Mouse (Mus musculus): ENCODE measurements around the gene Gm45208. TPM values are rescaled to one million over a fixed set of nuclear protein-coding genes. Genes with fewer than 3 reads are reported as not detected.
"Not testable (repeated sequence)": the region's sequence is repeated elsewhere in the genome, so short reads cannot be mapped to it uniquely, and the experiment has no call there.

Gm45208 gene
- polyA plus RNA-seq, 1 experiment from 2014 or later, result 0.36 TPM

- H3K9me3 ChIP-seq (replicated peaks), result no peaks in the 10 kb centered on the region
- H3K36me3 ChIP-seq, result no peaks in the 10 kb centered on the region
- no peaks in the 10 kb centered on the region for H3K27me3 ChIP-seq (ENCODE audit: low read depth, poor library complexity, severe bottlenecking)
- H3K27ac ChIP-seq (replicated peaks), result no peak overlapping the region
- no peak overlapping the region for H3K4me3 ChIP-seq
- DNase-seq (ENCODE audit: low spot score), result no peak
- 51% methylated on average over 4 of the region's 4 CpGs for WGBS
- H3K4me1 ChIP-seq, result no peaks in the 10 kb centered on the region
Measured at GRCm38 (mm10) chrX:7692862-7693261, 29.2 kb upstream of the Gm45208 start.

GRCm38 (mm10) chrX:7696520-7696919 lies 25.5 kb upstream of the Gm45208 start:
- Histone ChIP-seq H3K36me3 (peaks cover 29% of the 10 kb centered on the region), H3K9me3 (replicated peaks) (no peaks in the 10 kb centered on the region), H3K27me3 (ENCODE audit: low read depth, poor library complexity, severe bottlenecking) (no peaks in the 10 kb centered on the region), H3K27ac (replicated peaks) (no peak overlapping the region), H3K4me3 (peak overlapping the region; percentile 64), H3K4me1 (peaks cover 5% of the 10 kb centered on the region)
- DNase-seq (ENCODE audit: low spot score), result no peak
- 46% methylated on average over 6 of the region's 6 CpGs for WGBS

- 16% methylated on average over 33 of the region's 33 CpGs for WGBS
- H3K4me1 ChIP-seq, result peaks cover 5% of the 10 kb centered on the region
- peak within 1 kb of the TSS; percentile 64 for H3K4me3 ChIP-seq
- H3K27me3 ChIP-seq (ENCODE audit: low read depth, poor library complexity, severe bottlenecking), result no peaks in the 10 kb centered on the region
- peaks cover 33% of the 10 kb centered on the region for H3K36me3 ChIP-seq
- H3K27ac ChIP-seq (replicated peaks), result peak within 1 kb of the TSS; percentile 76
- no peaks in the 10 kb centered on the region for H3K9me3 ChIP-seq (replicated peaks)
- peak; percentile 79 for DNase-seq (ENCODE audit: low spot score)
Measured at GRCm38 (mm10) chrX:7696954-7697381, 25.1 kb upstream of the Gm45208 start, which contains the start of gene Gpkow. Gene Gpkow (plus strand): TSS chrX:7697131.

- Histone ChIP-seq H3K27ac (replicated peaks) (peak overlapping the region; percentile 75), H3K4me3 (peak overlapping the region; percentile 52)
- not testable (repeated sequence) for H3K4me1 ChIP-seq; DNase-seq (ENCODE audit: low spot score); H3K9me3 ChIP-seq (replicated peaks); H3K36me3 ChIP-seq; H3K27me3 ChIP-seq (ENCODE audit: low read depth, poor library complexity, severe bottlenecking)
- WGBS, result 30% methylated on average over 6 of the region's 12 CpGs
Measured at GRCm38 (mm10) chrX:7713764-7714134, 8.3 kb upstream of the Gm45208 start.

GRCm38 (mm10) chrX:7714135-7714899 lies 7.7 kb upstream of the Gm45208 start, which contains the start of gene Wdr45:
Gene Wdr45 (plus strand): TSS chrX:7714333.
- H3K27me3 ChIP-seq (ENCODE audit: low read depth, poor library complexity, severe bottlenecking); H3K36me3 ChIP-seq; H3K4me1 ChIP-seq; H3K9me3 ChIP-seq (replicated peaks): not testable (repeated sequence)
- 13% methylated on average over 53 of the region's 60 CpGs for WGBS
- DNase-seq (ENCODE audit: low spot score), result peak; percentile 89
- peak within 1 kb of the TSS; percentile 83 for H3K27ac ChIP-seq (replicated peaks)
- H3K4me3 ChIP-seq, result peak within 1 kb of the TSS; percentile 52

- WGBS, result 26% methylated on average over 1 of the region's 1 CpGs
- not testable (repeated sequence) for H3K27ac ChIP-seq (replicated peaks); H3K4me3 ChIP-seq; H3K27me3 ChIP-seq (ENCODE audit: low read depth, poor library complexity, severe bottlenecking); DNase-seq (ENCODE audit: low spot score); H3K4me1 ChIP-seq; H3K9me3 ChIP-seq (replicated peaks); H3K36me3 ChIP-seq
Measured at GRCm38 (mm10) chrX:7716058-7716457, 6.0 kb upstream of the Gm45208 start.

- DNase-seq (ENCODE audit: low spot score), result no peak
- WGBS, result 25% methylated on average over 11 of the region's 11 CpGs
- peak overlapping the region; percentile 94 for H3K27ac ChIP-seq (replicated peaks)
- H3K4me3 ChIP-seq, result peak overlapping the region; percentile 65
- H3K36me3 ChIP-seq, result peaks cover 29% of the 10 kb centered on the region
- H3K27me3 ChIP-seq (ENCODE audit: low read depth, poor library complexity, severe bottlenecking), result no peaks in the 10 kb centered on the region
- peaks cover 16% of the 10 kb centered on the region for H3K9me3 ChIP-seq (replicated peaks)
- peaks cover 5% of the 10 kb centered on the region for H3K4me1 ChIP-seq
Measured at GRCm38 (mm10) chrX:7722282-7722611, 202 bp downstream of the Gm45208 start.

GRCm38 (mm10) chrX:7722691-7723090 lies 646 bp downstream of the Gm45208 start:
- H3K9me3 ChIP-seq (replicated peaks), result peaks cover 16% of the 10 kb centered on the region
- peaks cover 31% of the 10 kb centered on the region for H3K36me3 ChIP-seq
- peaks cover 8% of the 10 kb centered on the region for H3K4me1 ChIP-seq
- peak overlapping the region; percentile 65 for H3K4me3 ChIP-seq
- 24% methylated on average over 4 of the region's 4 CpGs for WGBS
- H3K27ac ChIP-seq (replicated peaks), result no peak overlapping the region
- DNase-seq (ENCODE audit: low spot score), result no peak
- no peaks in the 10 kb centered on the region for H3K27me3 ChIP-seq (ENCODE audit: low read depth, poor library complexity, severe bottlenecking)

GRCm38 (mm10) chrX:7724135-7724534 lies 2.1 kb downstream of the Gm45208 start:
- no peak for DNase-seq (ENCODE audit: low spot score)
- Histone ChIP-seq H3K4me3 (no peak overlapping the region), H3K36me3 (peaks cover 31% of the 10 kb centered on the region), H3K27ac (replicated peaks) (no peak overlapping the region), H3K4me1 (peaks cover 11% of the 10 kb centered on the region), H3K27me3 (ENCODE audit: low read depth, poor library complexity, severe bottlenecking) (no peaks in the 10 kb centered on the region), H3K9me3 (replicated peaks) (peaks cover 19% of the 10 kb centered on the region)
- 90% methylated on average over 7 of the region's 7 CpGs for WGBS

- Histone ChIP-seq H3K27ac (replicated peaks) (no peak overlapping the region), H3K9me3 (replicated peaks) (peaks cover 19% of the 10 kb centered on the region), H3K4me3 (no peak overlapping the region), H3K4me1 (peaks cover 17% of the 10 kb centered on the region), H3K27me3 (ENCODE audit: low read depth, poor library complexity, severe bottlenecking) (no peaks in the 10 kb centered on the region), H3K36me3 (peaks cover 31% of the 10 kb centered on the region)
- no peak for DNase-seq (ENCODE audit: low spot score)
- 85% methylated on average over 12 of the region's 12 CpGs for WGBS
Measured at GRCm38 (mm10) chrX:7725841-7726240, 3.8 kb downstream of the Gm45208 start.

GRCm38 (mm10) chrX:7727176-7727575 lies 5.1 kb downstream of the Gm45208 start:
- Histone ChIP-seq H3K4me3 (no peak overlapping the region), H3K27me3 (ENCODE audit: low read depth, poor library complexity, severe bottlenecking) (no peaks in the 10 kb centered on the region), H3K9me3 (replicated peaks) (peaks cover 19% of the 10 kb centered on the region), H3K4me1 (peaks cover 17% of the 10 kb centered on the region), H3K36me3 (peaks cover 31% of the 10 kb centered on the region), H3K27ac (replicated peaks) (no peak overlapping the region)
- DNase-seq (ENCODE audit: low spot score), result no peak
- 92% methylated on average over 13 of the region's 13 CpGs for WGBS

- Histone ChIP-seq H3K9me3 (replicated peaks) (peaks cover 20% of the 10 kb centered on the region), H3K4me3 (peak within 1 kb of the TSS; percentile 58), H3K36me3 (peaks cover 31% of the 10 kb centered on the region), H3K4me1 (peaks cover 12% of the 10 kb centered on the region), H3K27me3 (ENCODE audit: low read depth, poor library complexity, severe bottlenecking) (no peaks in the 10 kb centered on the region), H3K27ac (replicated peaks) (peak within 1 kb of the TSS; percentile 81)
- DNase-seq (ENCODE audit: low spot score), result peak; percentile 77
- WGBS, result 21% methylated on average over 42 of the region's 42 CpGs
Measured at GRCm38 (mm10) chrX:7728215-7728921, 6.3 kb downstream of the Gm45208 start, which contains the start of gene Praf2. Gene Praf2 (plus strand): TSS chrX:7728439.

- H3K27ac ChIP-seq (replicated peaks), result peak overlapping the region; percentile 81
- DNase-seq (ENCODE audit: low spot score), result no peak
- H3K4me3 ChIP-seq, result peak overlapping the region; percentile 58
- WGBS, result 50% methylated on average over 4 of the region's 4 CpGs
- no peaks in the 10 kb centered on the region for H3K27me3 ChIP-seq (ENCODE audit: low read depth, poor library complexity, severe bottlenecking)
- H3K4me1 ChIP-seq, result peaks cover 16% of the 10 kb centered on the region
- H3K36me3 ChIP-seq, result peaks cover 29% of the 10 kb centered on the region
- H3K9me3 ChIP-seq (replicated peaks), result peaks cover 25% of the 10 kb centered on the region
Measured at GRCm38 (mm10) chrX:7728922-7729265, 6.8 kb downstream of the Gm45208 start.
